Mouse (Mus musculus) neural tube, postnatal 0 days (tissue): ENCODE results near the gene Tex48. TPM values are rescaled to one million over a fixed set of nuclear protein-coding genes. Genes with fewer than 3 reads are reported as not detected.

Experiments used
- polyA plus RNA-seq: library from polyadenylated mRNA; unstranded; fragments of >200 nt; fragmentation: Nextera tagmentation; extraction: Ambion mirVana; gene quantifications from 2 replicates; pipeline ENCODE4 v1.2.1, GENCODE M21; 2015

The Tex48 gene
- polyA plus RNA-seq: not detected in 2 replicates

GRCm38 (mm10) chr4:63622378-63622835 lies at the start of gene Tex48:
Gene Tex48, minus strand, starts transcription at chr4:63622428.

GRCm38 (mm10) chr4:63663279-63663678 lies 41.1 kb upstream of the Tex48 start, which contains the start of gene Gm11214:
Gene Gm11214, minus strand, starts transcription at chr4:63663379.

GRCm38 (mm10) chr4:63604945-63605344 lies 17.3 kb downstream of the Tex48 start, which contains the start of gene Gm11213:
Gene Gm11213, minus strand, starts transcription at chr4:63605261.

GRCm38 (mm10) chr4:63558407-63559081 lies 63.7 kb downstream of the Tex48 start, which contains the start of gene Tmem268:
Gene Tmem268, plus strand, starts transcription at chr4:63558781.

Other genes with a start within 250 kb of the Tex48 start
- 2.2 and 2.6 TPM in 2 replicates for gene Akna, start 219.1 kb downstream of the Tex48 start, polyA plus RNA-seq
- 5.4 and 5.5 TPM in 2 replicates for gene Whrn, start 126.4 kb downstream of the Tex48 start, polyA plus RNA-seq
- 328 and 334 TPM in 2 replicates for gene Atp6v1g1, start 77.7 kb downstream of the Tex48 start, polyA plus RNA-seq
- 3.9 and 4.1 TPM in 2 replicates for gene Tmem268, start 63.6 kb downstream of the Tex48 start, polyA plus RNA-seq
- not detected in 2 replicates for gene Gm11213, start 17.2 kb downstream of the Tex48 start, polyA plus RNA-seq
- not detected in 2 replicates for gene Gm11214, start 41.0 kb upstream of the Tex48 start, polyA plus RNA-seq
- gene Tnfsf15, start 122.7 kb upstream of the Tex48 start, polyA plus RNA-seq: 0.08 TPM in 1 of 2 replicates, not detected in the other
- not detected in 2 replicates for gene Tnfsf8, start 238.9 kb upstream of the Tex48 start, polyA plus RNA-seq